Mouse (Mus musculus) CD4-positive, CD25-positive, alpha-beta regulatory T cell, adult 4 months (primary cell): ENCODE data around the gene Gemin5. TPM values are rescaled to one million over a fixed set of nuclear protein-coding genes. Genes with fewer than 3 reads are reported as not detected.
A peak's percentile ranks its signal among the peaks of the same experiment; 100 is the strongest.

ENCODE experiments used
- ATAC-seq: one replicate; pipeline ENCODE4 v1.8.0; 2017
- polyA plus RNA-seq, 2 experiments: library from polyadenylated mRNA; unstranded; fragments of 100-300 nt; shearing (Covaris generic); gene quantifications; one replicate each; pipeline ENCODE4 v1.2.1; 2017

The Gemin5 gene
- polyA plus RNA-seq, 2 experiments from 2014 or later: 6.5 to 7.8 TPM

DNA sequence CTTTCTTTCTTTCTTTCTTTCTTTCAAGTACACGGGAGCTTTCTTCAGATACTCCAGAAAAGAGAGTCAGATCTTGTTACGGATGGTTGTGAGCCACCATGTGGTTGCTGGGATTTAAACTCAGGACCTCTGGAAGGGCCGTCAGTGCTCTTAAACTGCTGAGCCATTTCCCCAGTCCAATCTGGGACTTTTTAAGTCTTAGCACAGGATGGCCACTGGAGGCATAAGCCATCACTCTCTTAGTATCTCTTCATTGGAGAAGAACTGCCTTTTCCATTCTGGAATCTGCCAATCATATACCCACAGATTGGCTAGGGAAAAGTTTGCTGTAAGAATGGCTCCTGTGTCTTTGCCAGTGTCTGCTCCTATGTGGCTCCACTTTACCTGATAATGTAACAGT, 61.3 kb downstream of the Gemin5 start:
- no peak for ATAC-seq

DNA sequence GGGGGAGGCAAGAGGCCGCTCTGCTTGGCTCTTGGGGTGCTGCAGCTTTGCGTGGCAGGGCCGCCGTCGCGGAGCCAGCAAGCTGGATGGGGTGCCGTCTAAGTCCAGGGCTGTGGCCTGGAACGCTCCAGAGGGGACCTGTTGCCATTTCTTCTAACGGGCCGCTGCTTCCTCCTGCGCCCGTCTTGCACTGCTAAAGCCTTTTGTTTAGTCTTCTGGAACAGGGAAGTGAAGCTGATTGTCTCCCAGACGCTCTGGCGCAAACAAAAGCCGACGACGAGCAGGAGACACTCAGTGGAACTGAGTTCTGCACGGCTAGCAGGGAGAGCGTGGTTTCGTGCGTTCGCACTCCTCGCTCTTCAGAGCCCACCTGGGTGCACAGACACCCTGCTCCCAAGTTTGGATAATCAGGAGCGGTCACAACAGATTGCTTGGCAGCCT, 64.0 kb downstream of the Gemin5 start:
- peak; percentile 22 for ATAC-seq

DNA sequence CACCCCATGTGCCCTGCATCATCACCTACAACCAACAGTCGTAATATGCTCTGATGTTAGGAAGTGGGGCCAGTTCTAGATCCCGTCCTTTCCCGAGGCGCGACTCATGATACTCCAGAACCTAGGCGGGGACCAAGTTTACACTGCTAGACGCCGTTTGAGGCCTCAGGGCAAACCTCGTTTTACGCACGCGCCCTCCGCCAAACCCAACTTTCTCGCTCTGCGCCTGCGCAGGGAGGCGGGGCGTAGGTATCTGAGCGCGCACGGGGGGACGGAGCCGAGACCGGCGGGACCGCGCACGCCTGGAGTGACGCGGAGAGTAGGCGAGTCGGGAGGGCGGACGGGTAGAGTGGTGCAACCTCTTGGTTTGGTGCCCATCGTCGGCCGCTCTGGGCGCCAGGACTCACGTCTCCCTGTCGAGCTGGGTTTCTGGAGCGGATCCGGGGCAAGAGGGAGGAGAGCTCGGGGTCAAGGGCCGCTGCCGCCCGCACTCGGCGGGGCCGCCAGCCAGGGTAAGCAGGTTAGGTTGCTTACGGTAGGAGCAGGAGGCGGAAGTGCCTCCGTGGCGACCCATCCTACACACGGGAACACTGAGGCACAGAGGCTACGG, 64.5 kb downstream of the Gemin5 start, which contains the start of gene Cnot8:
TSS of gene Cnot8 (plus strand) at position 457 of the 610 bp plus-strand sequence.
- ATAC-seq: peak; percentile 95

DNA sequence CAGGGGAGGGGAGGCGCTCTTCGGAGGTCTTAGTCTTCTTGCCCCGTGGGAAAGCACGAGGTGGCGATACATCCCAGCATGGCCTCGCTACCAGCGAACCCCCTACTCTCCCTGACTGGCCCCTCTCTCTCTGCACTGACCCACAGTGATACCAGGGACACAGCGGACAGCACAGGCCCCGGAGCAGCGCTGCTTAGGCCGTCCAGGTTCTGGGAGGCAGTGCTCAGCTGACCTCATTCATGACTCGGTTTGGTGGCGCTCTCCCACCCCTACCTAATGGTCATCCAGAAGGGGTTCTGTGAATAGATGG, 65.0 kb downstream of the Gemin5 start:
- no peak for ATAC-seq

DNA sequence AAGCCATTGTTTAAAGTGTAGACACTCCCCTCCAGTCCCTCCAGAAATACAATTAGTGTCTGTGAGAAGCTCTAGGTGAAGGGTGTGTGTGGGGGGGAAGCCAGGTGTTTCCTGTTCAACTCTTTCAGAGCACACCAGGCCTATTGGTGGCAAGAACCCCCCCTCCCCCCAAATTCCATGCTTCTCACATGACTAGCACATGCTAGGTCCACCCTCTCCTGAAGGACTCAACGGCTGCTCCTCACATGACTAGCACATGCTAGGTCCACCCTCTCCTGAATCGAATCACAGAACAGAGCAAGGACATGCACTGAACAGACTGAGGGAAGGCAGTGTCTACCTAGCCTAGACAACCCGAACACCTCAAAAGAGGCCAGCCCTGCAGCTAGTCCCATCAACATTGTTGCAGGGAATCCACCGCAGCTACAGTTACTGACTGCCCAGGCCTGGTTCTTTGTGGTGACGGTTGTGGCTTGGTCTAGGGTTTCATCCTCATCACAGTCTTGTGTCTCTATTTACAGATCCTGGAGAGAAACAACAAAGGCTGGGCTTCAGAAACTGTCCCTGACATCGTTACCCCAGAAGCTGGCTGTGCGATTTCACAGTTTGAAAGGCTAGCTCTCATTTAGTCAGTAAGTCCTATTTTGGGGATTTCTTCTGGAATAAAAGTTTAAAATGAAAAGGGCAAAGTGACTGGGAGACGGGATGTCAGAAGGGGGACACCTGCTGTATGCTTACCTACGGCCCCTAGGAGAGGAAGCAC, 65.6 kb downstream of the Gemin5 start:
- no peak for ATAC-seq

DNA sequence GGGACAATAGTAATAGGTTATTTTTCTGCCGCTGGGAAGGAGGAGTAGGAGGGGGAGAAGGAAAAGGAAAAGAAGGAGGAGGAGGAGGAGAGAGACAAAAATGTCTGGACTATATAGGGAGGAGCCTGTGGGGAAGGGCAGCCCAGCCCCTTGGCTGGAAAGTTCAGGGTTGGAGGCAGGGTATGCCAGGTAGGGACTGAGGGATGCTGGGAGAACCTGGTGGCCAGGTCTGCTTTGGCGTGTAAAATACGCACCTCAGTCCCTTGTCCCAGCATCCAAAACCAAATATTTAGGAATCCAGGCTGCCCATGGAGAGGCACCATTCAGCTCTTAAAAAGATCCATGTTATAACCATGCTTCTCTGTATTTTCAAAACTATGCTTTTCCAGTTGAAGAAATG, 66.2 kb downstream of the Gemin5 start:
- no peak for ATAC-seq

DNA sequence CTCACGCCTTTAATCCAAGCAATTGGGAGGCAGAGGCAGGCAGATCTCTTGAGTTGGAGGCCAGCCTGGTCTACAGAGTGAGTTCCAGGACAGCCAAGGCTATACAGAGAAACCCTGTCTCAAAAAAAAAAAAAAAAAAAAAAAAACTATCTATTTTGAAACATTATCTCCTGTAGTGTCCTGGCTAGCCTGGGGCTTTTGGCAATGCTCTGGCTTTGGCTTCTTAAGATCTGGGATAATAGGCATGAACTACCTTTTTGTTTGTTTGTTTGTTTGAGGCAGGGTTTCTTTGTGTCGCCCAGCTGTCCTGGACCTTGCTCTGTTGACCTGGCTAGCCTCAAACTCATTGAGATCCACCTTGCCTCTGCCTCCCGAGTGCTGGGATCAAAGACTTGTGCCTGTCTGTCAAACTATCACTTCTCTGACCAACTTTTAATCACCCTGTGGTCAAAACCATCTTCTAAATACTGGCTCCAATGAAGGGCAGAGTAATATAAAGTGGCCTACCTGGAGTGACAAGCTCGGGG, 67.1 kb downstream of the Gemin5 start:
- no peak for ATAC-seq

DNA sequence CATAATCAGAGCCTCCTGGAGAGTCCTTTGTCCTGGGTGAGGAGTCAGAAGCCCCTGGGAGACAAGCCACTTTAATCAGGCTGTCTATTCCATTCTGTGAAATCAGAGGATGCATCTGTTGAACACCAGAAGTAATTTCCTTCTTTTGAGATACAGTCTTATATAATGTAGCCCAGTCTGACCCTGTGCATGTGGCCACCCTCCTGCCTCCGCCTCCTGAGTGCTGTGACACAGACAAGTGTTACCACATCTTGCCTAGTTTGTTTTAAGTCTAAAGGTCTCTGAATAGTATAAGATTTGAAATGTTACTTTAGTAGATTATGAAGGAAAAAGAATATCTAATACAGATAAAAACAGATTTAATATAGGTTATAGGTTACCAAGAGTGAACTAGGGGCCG, 68.3 kb downstream of the Gemin5 start:
- ATAC-seq: no peak

DNA sequence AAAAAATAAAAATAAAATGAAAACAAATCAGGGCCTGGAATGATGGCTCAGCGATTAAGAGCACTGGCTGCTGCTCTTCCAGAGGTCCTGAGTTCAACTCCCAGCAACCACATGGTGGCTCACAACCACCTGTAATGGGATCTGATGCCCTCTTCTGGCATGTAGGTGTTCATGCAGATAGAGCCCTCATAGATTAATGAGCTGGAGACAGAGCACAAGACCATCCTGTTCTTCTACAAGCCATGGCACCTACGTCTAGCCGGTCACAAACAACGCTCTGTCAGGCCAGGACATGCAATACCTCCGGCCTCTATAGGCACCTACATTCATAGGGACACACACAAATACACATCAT, 70.0 kb downstream of the Gemin5 start:
- peak; percentile 27 for ATAC-seq

DNA sequence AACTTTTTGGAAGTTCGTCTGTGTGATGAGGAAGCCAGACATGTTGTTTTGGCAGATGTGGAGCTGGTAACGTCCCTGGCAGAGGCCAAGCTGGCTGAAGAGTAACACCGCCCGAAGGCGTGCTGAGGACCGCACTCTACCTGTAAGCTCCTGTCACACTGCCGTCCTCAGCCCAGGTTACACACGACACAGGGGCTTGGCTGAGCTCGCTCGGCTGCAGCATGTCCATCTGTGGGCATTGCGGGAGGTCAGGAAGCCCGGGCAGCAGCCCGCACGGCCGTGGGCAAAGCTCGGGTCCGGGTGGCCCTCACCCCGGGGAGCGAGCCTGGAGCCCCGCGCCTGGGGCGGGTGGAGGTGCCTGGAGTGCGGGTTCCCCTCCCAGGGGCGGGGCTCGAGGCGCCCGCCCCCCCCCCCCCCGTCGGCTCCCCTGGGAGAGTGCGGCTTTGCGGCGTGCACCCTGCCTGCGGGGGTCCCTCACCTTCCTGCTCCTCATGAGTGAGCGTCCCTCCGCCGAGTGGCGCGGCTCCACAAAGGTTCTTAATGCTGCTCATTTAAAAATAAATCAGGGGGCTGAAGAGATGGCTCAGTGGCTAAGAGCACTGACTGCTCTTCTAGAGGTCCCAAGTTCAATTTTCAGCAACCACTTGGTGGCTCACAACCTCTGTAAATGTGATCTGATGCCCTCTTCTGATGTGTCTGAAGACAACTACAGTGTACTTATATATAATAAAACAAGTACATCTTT, 70.5 kb downstream of the Gemin5 start:
- ATAC-seq: peak; percentile 19

DNA sequence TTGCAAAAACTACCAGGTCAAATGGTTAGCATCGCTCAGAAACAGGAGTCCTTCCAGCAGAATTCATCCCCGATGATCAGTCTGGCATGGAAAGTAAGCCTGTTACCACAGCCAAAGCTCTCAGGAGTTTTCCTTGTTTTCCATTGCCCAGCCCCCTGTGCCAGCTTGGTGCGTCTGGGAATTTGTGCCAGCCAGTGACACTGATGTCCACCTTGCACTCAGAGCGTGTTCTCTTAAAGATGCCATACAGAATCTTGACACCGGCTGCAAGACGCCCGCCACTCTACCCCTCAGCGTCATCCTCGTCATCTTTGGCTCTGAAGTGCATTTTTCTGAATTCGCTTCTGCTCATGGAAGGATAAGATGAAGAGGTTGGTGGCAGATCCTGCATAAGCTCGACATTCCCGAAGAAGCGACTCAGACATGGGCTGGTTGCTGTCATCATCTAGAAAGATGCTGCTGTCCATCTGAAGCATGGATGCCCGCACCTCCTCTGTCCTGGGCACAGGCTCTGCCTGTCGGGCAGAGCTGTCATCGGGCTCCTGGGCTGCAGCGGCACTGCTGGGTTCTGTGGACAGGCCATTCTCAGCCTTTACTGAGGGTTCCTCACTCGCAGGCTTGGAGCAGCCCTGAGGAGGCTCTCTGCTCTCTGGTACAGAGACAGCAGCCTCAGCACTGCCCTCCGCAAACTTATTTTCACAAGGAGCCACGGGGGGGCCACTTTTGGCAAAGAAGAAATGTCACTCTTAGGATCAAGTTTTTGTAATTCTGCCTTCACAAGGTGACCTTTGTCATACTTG, 71.3 kb downstream of the Gemin5 start:
- ATAC-seq: no peak

DNA sequence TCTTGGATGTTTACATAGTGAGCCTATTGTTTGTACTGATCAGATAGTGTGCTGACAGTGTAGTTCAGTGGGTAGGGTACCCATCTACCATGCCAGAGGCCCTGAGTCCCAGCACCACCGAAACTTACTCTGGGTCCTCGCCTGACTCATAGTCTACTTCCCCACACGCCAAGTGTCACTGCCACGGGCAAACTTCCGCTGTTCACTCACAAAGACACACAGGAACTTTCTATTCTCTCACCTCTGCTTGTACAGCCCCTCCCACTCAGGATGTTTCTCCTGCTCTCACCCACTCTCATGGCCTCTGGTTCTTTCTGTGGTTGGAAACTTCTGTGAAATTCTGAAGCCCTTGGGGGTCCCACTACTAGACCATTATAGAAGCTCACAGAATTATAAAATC, 72.2 kb downstream of the Gemin5 start:
- peak; percentile 94 for ATAC-seq

DNA sequence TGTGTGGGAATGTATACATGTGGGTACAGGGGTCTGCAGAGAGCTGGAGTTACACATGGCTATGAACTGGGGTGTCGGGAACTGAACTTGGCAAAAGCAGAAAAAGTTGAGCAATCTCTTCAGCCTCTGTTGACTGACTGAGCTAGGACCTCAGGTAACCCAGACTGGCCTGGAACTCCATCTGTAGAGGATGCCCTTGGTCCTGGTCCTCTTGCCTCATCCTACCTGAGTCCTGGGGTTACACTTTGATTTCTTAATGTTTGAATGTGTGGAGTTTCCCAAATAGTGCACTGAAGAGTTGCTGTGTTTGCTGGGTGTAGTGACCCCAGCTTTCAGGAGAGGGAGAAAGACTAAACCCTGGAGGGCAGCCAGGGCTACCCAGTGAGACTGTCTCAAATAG, 72.8 kb downstream of the Gemin5 start:
- ATAC-seq: no peak

DNA sequence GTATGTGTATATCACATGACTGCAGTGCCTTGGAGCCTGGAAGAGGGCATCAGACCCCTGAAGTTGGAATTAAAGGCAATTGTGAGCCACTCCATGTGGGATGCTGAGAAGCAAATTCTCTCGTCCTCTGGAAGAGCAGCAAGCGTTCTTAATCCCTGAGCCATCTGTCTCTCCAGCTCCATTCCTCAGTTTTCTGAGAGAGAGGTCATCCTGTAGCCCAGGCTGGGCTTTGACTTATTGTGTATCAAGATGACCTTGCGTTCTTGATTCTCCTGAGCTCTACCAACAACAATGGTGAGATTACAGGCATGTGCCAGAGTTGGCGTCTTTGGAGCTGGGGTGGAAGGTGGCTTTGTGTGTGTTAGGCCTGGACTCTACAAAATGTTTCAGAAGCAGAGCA, 73.6 kb downstream of the Gemin5 start:
- no peak for ATAC-seq

DNA sequence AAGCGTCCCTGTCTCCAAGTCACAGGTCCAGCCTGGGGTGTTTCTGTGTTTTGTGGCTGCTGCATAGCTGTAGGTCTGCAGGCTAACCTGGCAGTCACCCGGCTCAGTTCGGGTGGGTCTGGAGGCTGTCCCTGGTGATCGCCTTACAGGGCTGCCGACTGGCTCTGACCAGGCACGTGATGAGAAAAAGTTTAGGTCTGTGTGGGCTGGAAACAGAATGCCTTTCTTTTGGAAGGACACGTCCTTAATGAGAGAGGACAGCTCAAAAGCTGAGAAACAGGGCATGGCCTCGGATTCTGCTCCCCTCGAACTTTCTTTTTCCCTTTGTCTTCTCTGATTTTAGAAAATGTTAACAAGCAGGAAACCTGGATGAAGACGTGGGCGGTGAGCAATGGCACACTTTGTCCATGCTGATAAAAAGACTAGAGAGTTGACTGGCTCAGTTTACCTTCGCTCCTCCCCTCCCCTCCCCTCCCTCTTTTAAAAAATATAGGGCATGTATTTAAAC, 75.3 kb downstream of the Gemin5 start, which contains the start of gene Gm12248:
TSS of gene Gm12248 (minus strand) at position 114 of the 508 bp plus-strand sequence.
- ATAC-seq: no peak

DNA sequence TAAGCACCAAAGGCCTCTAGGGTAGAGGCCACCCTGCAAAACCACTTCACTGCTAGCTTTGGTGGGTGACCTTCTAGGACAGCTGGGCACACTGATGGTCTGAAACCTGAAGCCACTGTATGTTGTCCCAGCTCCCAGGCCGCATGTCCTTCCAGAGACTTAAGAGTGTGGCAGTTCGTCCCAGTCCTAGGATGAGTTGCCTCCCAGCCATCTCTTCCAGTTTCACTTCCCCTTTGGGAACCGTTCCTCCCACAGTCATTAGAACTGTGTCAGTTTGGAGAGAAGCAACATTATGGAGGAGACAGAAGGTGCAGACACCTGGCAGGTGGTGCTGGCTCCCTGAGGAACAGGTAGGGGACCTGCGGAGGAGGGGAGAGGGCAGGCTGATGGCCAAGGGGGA, 75.8 kb downstream of the Gemin5 start:
- no peak for ATAC-seq

DNA sequence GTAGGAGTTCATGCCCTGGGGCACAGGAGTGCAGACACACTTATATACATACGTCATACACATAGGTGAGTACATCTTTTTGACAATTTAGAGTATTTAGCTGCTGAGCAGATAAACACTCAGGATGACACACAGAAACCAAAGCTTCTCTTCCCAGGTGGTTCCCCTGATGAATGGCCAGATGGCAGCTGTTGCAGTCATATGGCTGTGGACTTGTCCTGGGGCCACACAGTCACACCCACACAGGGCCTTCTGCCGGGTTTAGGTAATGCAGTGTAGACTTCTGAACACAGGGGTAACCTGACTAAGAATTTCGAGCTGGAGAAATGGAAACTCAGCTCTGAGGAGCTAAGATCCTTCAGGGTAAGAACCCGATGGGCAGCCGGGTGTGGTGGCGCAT, 86.6 kb downstream of the Gemin5 start:
- no peak for ATAC-seq

DNA sequence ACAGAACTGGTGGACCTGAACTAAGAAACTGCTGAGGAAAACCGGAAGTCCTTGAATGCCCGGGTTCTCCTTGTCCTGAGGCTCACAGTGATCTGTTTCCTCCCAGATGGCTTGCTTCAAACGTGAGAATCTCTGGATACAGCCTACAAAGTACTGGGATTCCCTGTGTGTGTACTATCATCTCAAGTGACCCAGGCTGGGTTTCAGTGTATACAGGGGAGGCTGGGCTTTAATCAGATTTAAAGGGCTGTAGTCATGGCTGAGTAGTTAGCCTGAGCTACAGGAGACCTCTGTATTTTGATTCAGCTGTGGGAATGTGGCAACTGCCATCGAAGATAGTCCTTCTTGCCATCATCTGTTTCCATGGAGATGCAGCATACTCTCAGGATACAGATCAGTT, 91.1 kb downstream of the Gemin5 start:
- ATAC-seq: no peak

DNA sequence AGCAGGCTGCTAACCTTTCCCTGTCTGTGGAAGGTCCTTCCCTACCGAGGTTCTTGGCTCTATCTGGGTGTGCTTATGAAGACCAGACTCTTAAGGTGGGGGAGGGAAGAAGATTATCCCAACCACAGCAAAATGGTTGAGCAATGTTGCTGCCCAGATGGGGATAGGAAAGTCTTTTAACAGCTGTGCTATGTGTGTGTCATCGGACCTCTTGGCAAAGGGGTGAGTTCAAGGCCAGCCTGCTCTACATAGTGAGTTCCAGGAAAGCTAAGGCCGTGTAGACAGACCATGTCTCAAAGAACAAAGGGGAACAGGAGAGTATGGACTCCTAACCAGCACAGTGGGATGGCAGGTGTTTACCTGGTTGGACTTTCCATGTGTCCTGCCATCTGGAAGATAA, 95.4 kb downstream of the Gemin5 start:
- no peak for ATAC-seq
